Mouse (Mus musculus) kidney, adult 18-20 months (tissue): Measurements from ENCODE around the gene Klf1.

Experiments used
- DNase-seq: peaks from one replicate; pipeline ENCODE4 v3.0.0; 2021

Gene Klf1

GRCm38 (mm10) chr8:84901752-84902151, at the start of gene Klf1:
Gene Klf1, plus strand, starts transcription at chr8:84901928.
- DNase-seq = no peak

DNA sequence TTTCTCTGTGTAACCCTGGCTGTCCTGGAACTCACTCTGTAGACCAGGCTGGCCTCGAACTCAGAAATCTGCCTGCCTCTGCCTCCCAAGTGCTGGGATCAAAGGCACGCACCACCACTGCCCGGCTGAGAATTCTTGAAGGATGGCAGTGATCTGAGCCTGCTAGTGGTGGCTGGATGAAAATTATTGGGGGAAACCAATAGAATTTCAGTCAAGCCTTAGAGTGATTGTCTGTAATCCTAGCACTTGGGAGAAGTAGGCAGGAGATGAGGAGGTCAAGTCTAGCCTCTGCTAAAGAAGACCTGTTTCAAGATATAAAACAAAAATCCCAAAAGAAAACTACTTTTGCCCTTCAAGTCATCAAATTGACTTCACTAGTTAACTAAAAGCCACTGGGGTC, 45.3 kb upstream of the Klf1 start:
- DNase-seq = no peak

DNA sequence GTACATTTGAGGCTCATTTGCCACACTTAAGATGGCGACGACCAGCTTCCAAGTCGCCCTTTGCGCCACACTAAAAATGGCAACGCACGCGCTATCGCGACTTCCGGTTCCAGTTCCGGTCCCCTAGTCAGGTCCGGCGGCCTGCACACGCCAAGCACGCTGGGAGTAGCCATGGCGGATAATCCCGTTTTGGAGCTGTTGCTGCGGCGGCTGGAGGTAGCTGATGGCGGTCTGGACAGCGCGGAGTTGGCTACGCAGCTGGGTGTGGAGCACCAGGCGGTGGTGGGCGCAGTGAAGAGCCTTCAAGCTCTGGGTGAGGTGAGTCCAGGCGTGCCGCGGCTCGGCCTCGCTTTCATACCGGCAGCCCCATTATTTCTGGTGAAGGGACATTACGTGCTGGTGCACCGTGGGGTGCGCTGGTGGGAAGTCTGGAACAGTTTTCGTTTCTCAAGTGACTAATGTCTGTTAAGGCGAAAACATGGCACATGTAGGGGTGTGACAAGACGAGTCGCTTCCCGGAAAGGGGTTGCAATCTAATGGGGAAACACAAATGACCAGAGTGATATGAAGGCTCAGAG, 44.8 kb upstream of the Klf1 start, which contains the start of gene Farsa:
Gene Farsa, plus strand, starts transcription at position 126 of the 578 bp plus-strand sequence.
- peak; percentile 95 for DNase-seq

DNA sequence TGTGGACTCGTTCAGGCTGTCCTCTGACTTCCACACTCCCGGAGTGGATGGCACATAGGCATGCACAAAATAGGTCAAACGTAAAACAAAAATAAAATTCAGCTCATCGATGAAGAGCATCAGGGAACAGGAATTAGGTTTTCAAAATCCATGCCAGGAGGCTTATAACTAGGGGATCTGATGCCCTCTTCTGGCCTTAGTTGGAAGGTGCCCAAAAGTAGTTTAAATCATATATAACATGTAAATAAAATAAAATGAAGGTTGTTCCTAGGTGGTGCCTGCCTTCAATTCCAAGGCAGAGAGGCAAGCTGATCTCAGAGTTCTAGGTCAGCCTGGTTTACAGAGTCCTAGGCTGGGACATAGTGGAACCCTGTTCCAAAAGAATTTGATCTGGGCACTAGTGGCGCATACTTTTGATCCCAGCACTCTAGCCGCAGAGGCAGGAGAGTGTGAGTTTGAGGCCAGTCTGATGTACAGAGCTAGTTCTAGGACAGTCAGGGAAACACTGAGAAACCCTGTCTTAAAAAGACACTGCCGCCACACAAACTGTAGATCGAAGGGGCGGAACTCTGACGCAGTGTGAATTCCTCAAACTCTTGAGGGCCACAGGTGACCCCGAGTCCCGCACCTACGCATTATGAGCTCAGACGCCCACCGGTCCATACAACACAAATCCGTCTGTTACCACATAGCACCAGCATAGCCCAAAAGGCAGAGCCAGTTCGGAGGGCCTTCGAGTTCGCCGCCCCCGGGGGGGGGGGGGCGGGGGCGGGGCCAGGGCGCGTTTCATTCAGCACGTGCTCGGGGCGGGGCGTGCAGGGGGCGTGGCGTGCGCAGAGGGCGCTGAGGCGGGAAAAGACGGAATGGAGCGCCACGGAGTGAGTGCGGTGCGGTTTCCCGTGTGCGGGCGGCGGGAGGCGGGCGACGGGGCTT, 30.1 kb upstream of the Klf1 start, which contains the start of gene Syce2:
Gene Syce2, plus strand, starts transcription at position 736 of the 933 bp plus-strand sequence.
- DNase-seq = peak; percentile 84

- DNase-seq = peak; percentile 40
Measured at GRCm38 (mm10) chr8:84872309-84872965, 29.3 kb upstream of the Klf1 start.

DNA sequence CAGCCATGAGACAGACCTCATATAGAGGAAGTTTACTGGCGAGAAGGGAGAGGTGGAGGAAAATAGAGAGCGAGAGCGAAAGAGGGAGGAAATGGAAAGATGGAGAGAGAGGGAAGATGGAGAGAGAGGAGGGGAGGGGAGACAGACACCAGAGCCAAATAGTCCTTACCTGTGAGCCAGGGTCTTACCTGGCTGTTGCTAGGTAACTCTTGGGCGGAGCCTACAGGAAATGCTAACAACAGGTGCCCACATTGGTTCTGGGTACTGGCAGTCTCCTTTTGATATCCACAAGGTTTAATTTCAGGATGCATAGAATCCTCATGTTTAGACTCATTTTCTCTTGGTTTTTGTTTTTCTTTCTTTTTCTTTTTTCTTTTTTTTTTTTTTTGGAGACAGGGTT, 28.7 kb upstream of the Klf1 start:
- no peak for DNase-seq

DNA sequence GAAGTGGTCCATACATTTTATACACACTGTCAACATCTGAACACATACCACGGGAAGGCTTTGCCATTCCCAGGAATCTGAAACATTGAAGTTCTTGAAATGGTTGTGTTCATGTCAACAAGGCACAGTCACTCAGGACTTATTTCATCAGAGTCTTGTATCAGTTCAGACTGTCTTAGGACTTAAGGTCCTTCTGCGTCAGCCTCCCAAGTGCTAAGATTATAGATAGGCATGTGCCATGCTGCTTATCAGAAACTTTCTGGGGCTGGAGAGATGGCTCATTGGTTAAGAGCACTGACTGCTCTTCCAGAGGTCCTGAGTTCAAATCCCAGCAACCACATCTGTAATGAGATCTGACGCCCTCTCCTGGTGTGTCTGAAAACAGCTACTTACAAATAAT, 27.4 kb upstream of the Klf1 start:
- DNase-seq = no peak

GRCm38 (mm10) chr8:84877297-84878035, 24.3 kb upstream of the Klf1 start:
- DNase-seq = no peak

DNA sequence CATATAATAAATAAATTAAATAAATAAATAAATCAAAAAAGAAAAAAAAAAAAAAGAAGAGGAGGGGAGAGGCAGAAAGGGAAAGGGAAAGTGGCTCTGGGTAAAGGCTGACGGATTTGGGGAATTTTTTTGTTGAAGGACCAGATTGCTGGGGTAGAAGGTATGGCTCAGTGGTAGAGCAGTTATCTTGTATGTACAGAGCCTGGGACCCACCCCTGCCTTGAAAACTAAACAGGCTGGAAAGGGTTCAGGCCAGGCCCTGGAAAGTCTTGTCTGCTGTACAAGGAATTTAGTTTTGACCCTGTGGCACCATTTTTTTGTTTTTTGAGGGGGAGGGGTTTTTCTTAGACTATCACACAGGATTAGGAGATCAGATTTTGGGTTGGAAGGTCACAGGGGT, 22.8 kb upstream of the Klf1 start:
- no peak for DNase-seq

- no peak for DNase-seq
Measured at GRCm38 (mm10) chr8:84884728-84885127, 17.0 kb upstream of the Klf1 start.

DNA sequence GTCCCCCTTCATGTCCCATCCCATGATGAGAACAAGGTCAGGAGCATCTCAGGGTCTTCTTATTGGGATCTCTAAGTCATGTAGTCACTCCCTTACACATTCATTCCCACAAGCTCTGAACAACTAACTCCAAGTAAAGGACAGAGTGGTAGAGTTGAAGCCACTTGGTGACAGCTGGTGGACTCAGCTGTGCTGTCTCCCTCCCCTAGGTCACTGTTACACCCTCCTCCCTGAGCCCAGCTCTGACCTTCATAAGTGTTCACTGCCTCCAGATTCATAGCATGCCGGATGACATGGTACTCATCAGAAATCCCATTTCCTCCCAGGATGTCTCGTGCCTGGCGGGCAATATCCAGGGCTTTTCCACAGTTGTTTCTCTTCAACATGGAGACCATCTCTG, 13.4 kb upstream of the Klf1 start:
- DNase-seq = no peak

- no peak for DNase-seq
Measured at GRCm38 (mm10) chr8:84889141-84889540, 12.6 kb upstream of the Klf1 start.

GRCm38 (mm10) chr8:84892993-84893708, 8.6 kb upstream of the Klf1 start:
- peak; percentile 74 for DNase-seq

DNA sequence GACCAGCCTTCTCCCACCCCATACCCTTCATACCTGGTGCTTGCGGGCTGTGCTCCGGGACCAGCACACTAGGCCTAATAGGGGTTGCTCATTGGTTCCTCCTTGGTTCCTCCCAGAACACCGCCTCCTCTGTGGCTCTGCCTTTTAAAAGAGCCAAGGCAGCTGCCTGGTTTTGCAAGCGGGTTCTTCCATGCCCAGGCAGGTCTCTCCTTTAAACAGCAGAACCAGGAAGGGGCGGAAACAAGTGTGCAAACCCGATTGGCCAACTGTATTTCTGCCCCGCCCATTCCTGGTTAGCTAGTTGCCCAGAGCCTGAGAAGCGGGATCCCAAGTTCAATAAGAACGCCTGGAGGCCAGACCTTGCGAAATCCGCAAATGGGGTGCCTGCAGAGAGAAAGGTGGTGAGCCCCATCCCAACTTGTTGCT, 8.0 kb upstream of the Klf1 start, which contains the start of gene Gcdh:
Gene Gcdh, minus strand, starts transcription at position 213 of the 426 bp plus-strand sequence.
- peak; percentile 94 for DNase-seq

DNA sequence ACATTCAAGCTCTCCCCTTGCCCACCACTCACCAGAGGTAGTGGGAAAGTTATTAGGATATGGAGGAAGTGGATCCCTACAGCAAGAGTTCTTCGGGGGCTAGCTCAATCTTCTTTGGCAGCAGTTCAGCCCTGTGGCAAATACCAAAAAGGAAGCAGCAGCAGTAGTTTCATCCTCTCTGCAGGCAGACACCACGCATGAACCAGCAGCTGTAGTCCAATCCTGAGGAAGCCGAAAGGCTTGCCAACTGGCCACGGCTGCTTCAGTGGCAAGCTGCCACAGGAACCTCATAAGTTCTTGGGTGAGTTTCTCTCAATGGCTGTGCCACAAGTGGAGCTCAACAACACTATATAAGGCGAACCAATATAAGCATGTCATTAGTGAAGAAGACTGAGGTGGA, 5.8 kb upstream of the Klf1 start:
- no peak for DNase-seq

DNA sequence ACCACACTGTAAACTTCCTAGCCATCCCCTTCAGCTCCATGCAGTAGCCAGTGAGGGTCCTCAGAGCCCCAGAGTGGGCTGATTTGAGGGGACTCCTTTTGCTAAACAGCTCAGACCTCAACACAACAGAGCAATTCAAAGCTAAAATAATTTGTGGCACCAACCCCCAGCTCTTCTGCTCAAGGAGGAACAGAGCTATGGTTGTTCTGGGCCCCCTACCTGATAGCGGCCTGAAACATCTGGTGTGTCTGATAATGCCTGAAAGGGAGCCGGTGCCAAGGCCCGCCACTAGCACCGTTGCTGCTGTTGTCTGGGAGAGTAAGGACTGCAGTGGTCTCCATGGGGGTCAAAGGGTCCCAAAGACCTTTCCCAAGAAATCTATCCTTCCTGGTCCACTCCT, 657 bp upstream of the Klf1 start:
- no peak for DNase-seq

GRCm38 (mm10) chr8:84902367-84902919, 715 bp downstream of the Klf1 start:
- DNase-seq = no peak

- DNase-seq = peak; percentile 97
Measured at GRCm38 (mm10) chr8:84902920-84903661, 1.4 kb downstream of the Klf1 start.

- no peak for DNase-seq
Measured at GRCm38 (mm10) chr8:84904351-84904750, 2.6 kb downstream of the Klf1 start.

GRCm38 (mm10) chr8:84907037-84907436, 5.3 kb downstream of the Klf1 start:
- no peak for DNase-seq

DNA sequence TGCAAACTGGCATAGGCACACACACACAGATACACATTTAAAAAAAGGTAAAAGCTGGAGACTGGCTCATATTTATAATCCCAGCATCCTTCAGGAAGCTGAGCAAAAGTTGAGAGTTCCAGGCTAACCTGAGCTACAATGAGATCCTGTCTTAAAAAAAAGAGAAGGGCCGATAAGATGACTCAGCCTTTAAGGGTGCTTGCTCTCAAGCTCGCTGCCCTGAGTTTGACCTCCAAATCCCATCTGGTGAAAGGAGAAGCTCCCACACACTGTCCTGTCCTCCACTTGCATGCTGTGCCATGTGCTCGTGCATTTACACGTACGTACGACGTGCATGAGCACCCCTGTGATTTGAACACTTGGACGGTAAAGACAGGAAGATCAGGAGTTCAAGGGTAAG, 5.8 kb downstream of the Klf1 start:
- DNase-seq = no peak
